Mouse (Mus musculus) cerebellum, postnatal 4 days (tissue): ENCODE results near the gene Fbxo45.
"Not testable (repeated sequence)": the region's sequence is repeated elsewhere in the genome, so short reads cannot be mapped to it uniquely, and the experiment has no call there.

ENCODE experiments used
- DNase-seq, 2 experiments: peaks; one replicate each; pipeline ENCODE4 v3.0.0; 2022; ENCODE audit warnings: low spot score in 2 of 2, mixed read lengths in 1 of 2

Fbxo45 gene

GRCm38 (mm10) chr16:32246952-32247370 is at the start of gene Fbxo45, which contains the start of gene Wdr53:
Fbxo45 (minus strand) TSS chr16:32247158.
Wdr53 (plus strand) TSS chr16:32247227.
- peak; percentile 90 to 95 for DNase-seq

DNA sequence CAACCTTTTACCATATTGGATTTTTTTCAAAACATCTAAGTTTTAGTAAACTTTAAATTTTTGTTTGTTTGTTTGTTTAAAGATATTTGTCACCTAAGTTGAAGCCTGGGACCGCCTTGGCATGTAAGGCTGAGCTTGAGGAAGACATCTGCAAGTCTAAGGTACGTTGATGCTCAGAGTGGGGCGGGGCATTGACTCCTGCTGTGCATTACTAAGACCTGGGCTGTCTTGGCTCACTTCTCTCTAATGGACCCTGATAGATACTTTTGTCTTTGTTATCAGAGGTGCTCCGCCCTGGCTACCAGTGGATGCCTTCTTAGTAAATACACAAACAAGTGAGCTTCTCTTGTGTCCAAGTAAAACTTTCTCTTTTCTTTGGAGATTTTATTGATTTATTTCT is 44.9 kb upstream of the Fbxo45 start:
- DNase-seq, result no peak

DNA sequence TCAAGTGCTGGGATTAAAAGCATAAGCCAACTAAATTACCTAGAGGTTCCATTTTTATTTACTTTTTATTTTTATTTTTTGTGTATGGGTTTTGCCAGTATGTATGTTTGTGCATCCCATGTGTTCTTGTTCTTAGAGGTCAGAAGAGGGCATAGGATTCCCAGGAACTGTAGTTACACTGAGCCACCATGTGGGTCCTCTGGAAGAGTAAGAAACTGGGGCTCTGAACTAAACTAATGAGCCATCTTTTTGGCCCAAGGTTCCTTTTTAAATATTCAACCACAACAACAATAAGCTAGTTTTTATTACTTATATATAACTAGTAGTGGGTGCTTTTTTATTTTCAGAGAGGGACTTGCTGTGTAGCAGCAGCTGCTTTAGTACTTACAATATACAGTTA is 35.6 kb upstream of the Fbxo45 start:
- DNase-seq, result no peak

GRCm38 (mm10) chr16:32280211-32280610 is 33.3 kb upstream of the Fbxo45 start:
- DNase-seq, result no peak

GRCm38 (mm10) chr16:32278396-32278795 is 31.4 kb upstream of the Fbxo45 start:
- no peak for DNase-seq

DNA sequence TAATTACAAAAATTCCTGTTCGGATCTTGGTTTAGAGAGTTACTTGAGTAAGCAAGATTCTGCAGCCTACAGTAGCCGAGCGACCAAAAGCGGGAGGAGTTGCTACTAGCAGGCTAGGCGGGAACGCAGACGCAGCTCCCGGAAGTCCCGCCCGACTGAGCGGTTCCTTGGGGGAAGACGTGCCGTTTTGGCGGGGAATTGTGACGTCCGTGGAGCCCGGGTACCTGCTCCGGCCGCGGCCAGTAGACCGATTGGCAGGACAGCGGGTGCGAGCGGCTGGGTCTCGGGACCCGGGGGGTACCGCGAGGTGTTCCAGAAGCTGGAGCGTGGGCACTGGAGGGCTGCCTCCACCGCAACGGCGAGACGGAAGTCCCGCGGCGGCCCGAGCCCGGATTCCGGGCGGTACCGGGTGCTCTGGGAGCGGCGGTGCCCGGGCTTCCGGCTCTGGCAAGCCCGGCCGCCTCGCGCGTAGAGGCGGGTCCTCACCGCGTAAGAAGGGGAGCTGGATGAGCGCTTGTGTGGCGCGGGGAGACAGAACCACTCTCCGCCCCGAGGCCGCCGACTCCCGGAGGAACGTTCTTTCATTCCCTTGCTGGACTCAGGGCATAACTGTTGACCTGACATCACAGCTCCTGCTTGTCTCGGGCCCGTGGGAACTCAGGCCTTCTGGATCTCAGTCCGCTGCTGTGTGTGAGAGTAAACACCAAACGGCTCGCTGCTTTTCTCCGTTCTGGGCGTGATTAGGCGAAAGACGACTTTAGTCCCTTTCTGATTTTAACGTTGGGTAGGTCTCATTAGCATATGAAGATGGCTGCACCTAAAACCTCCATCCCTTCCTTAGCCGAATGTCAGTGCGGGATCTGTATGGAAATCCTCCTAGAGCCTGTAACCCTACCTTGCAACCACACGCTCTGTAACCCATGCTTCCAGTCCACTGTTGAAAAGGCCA is 30.6 kb upstream of the Fbxo45 start, which contains the start of gene Rnf168:
Gene Rnf168 (plus strand): TSS at position 152 of the 949 bp plus-strand sequence.
- DNase-seq, result peak; percentile 65 to 82

DNA sequence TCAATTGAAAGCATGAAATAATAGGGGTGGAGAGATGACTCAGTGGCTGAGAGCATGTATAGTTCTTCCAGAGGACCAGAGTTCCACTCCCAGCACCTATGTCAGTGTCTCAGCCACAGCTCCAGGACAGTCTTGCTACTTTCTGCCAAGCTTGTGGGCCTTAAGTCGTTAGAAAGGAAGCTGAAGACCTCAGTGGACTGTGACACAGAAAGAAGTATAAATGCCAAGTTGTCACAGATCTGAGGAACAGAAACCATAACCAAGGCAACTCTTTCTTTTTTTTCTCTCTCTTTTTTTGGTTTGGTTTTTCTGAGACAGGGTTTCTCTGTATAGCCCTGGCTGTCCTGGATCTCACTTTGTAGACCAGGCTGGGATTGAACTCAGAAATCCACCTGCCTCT is 28.9 kb upstream of the Fbxo45 start:
- DNase-seq, result no peak

- DNase-seq, result no peak
These were observed 28.1 kb upstream of the Fbxo45 start for GRCm38 (mm10) chr16:32275041-32275440.

GRCm38 (mm10) chr16:32273338-32273737 is 26.4 kb upstream of the Fbxo45 start:
- peak in 1 of 2 experiments; percentile 6 for DNase-seq

GRCm38 (mm10) chr16:32271291-32271690 is 24.3 kb upstream of the Fbxo45 start, which contains the start of gene Smco1:
Smco1 (plus strand) TSS chr16:32271468.
- no peak for DNase-seq

- not testable (repeated sequence) for DNase-seq
These were observed 17.3 kb upstream of the Fbxo45 start for GRCm38 (mm10) chr16:32264225-32264624.

- DNase-seq, result peak; percentile 31 to 62
These were observed 587 bp downstream of the Fbxo45 start for GRCm38 (mm10) chr16:32246351-32246791.

DNA sequence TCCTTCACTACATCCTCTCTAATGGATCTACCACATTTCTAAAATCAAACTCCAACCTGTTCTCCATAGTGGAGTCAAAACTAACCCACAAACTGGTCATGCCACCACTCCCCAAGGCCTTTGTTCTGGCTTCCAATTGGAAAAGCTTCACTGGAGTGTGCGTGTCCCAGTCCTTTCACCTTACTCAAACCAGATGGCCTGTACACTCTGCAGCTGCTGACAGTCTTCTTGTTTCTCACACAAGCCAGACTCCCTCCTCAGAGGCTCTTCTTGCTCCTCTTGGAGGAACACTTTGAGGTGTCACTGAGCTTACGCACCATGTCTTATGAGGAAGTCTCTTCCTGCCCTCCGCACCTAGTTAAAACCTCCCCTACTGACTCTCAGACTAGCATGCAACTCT is 3.1 kb downstream of the Fbxo45 start:
- no peak for DNase-seq

- DNase-seq, result no peak
These were observed 7.3 kb downstream of the Fbxo45 start for GRCm38 (mm10) chr16:32239428-32240312.

DNA sequence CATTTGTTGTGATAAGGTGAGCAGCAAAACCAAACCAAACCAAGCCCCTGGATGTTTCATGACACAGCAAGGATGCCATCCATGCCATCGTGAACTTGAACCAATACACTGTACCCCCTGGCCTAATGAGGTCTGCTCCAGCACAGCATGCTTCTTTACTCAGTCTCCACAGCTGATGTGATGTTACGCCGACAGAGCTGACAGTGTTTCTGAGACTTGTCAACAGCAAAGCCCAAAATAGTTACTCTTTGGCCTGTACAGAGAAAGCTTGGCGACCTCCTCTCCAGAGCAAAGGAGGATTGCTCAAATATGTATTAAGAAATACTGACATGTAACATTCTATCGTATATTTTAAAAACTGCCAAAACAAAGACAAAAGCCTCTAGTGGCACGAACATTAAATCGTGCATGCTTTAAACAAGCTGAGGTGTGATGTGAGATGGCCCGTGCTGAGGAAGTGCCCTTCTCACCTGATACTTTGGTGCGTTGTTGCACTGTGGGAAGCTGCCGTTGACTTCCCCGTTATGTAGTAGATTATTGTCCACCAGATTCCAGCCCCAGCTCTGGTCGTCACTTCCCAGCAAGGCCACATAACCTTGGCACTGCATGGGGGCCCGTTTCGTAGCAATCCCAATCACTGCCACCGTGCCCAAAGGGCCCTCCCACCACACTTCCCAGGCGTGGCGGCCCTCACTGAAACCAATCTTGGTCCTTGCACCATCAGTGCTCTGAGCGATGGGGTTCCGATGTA is 8.9 kb downstream of the Fbxo45 start:
- no peak for DNase-seq

DNA sequence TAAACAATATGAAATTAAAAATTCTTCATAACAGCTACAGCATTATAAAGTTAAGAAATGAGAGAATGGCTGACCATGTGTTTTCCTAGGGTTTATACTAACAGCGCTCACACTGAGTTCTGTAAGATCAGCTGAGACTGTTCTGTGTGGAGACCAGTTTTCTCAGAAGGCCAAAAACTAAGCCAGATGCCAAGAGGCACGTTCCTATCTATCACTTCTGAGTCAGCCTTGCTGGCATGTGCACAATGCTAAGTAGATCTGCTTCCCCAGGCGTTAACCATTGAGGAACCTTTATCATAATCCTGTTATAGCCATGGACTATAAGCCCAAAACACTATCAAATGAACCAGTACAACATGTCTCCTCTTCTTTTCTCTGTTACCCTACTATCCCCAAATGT is 14.9 kb downstream of the Fbxo45 start:
- not testable (repeated sequence) for DNase-seq

GRCm38 (mm10) chr16:32222399-32222798 is 24.6 kb downstream of the Fbxo45 start:
- no peak for DNase-seq

DNA sequence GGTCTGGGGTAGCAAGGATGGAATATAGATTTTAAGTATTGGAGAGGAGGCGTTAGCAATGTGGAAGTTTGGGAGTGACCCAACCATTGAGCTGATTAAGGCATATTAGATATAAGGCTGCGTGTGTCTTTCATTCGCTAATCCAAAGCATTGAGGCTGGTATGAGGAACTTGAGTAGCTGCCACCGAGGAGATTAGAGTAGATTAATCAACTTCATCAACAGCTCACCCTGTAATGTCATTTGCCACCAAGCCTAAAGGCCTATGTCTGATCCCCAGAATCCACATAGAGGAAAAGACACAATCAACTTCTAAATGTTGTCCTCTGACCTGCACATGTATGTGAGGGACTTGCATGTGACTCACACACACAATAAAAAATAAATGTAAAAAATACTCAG is 25.2 kb downstream of the Fbxo45 start:
- no peak for DNase-seq

DNA sequence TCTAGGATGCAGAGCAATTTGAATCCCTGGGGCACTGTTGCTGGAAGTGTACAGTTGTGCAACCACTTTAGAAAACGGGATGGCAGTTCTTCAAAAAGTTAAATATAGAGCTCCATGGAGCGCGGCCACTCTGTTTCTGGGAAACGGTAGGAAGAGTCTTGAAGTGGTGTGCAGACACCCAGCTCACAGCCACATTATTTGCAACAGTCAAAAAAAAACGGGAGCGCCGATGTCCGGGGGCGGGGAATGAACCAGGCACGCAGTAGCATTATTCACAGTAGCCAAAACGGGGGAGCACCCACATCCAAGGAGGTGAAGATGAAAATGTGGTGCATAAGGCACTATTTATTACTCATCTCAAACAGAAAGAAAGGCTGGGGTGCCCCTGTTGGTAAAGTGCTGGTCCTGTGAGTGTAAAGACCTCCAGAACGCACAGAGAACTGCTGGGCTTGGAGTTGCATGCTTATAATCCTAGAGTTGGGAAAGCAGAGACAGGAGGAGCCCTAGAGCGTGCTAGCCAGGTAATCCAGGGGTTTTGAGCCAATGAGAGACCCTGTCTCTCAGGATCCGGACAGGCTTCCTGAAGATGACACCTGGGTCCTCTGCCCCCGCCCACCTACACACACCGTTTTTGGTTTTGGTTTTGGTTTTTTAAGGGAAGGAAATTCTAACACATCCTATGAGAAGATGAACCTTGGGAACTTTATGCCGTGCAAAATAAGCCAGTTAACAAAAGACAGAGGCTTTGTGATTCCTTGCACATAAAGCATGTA is 32.0 kb downstream of the Fbxo45 start:
- no peak for DNase-seq

DNA sequence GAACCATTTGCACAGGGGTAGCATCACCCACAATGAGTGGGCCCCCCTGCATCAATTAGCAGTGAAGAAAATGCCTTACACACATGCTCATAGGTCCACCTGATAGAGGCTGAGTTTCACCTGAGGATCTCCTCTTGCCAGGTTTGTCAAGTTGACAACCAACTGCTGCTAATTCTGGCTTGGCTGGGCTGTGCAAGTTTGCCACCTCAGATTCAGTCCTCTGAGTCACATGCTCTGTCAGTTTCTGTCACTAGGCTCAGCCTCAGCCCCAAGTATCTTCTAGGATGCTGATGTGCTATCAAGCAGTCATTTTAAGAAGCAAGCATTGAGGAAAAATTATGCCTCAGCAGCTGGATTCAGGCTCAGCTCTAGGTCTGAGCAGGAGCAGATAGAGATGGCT is 32.8 kb downstream of the Fbxo45 start:
- DNase-seq, result no peak

DNA sequence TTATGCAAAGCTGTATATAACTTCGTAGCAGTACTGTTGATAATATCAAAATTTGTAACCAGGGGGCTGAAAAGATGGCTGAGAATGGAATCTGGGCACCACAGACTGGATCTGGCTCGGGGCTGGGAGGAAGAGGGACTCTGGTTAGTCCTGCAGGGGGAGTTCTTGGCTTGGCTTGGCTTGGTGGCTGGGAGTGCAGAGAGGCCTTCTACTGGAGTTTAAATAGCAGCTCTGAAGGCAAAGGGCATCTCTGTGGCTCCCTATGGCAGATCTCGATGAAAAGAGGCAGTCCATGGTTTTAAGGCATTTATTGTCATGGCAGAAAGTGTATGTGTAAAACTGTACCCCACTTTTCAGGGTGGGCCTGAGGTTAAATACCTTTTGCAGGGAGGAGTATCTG is 42.1 kb downstream of the Fbxo45 start:
- DNase-seq, result no peak
